Mouse (Mus musculus) ES-Bruce4 (cell line): ENCODE data around the gene Nkx2-5.

ENCODE experiments used
- CTCF ChIP-seq: IDR thresholded peaks from one replicate; pipeline ENCODE4 v1.8.1; 2011; ENCODE audit warnings: low read depth, low read length
- EP300 ChIP-seq: IDR thresholded peaks from 2 replicates; pipeline ENCODE4 v1.6.1; 2011; ENCODE audit warnings: low read depth, low read length; ENCODE audit not compliant: insufficient read depth
- POLR2A ChIP-seq: IDR thresholded peaks from one replicate; pipeline ENCODE4 v1.8.1; 2011; ENCODE audit warnings: low read length; ENCODE audit not compliant: insufficient read depth

GRCm38 (mm10) chr17:26835956-26836355, 8.9 kb downstream of the Nkx2-5 start:
- TF ChIP-seq CTCF (no peak), POLR2A (no peak), EP300 (peak; percentile 50; the same call in 1 of the 2 replicates)
